In genomic region chr14:57534346-57534745, GRCm38 (mm10) we compare ENCODE assay signal across 9 mouse cellular contexts. TPM values are rescaled to one million over a fixed set of nuclear protein-coding genes. Genes with fewer than 3 reads are reported as not detected.
DNase-seq lines count a peak whose midpoint lies in the region; ATAC-seq and TF ChIP-seq lines count a peak whose summit lies in the region.
"Had no signal": no experiment of that assay in that cellular context is flagged by ENCODE, and none has a peak within 500 bp of the region (broad histone marks: within the 10 kb centered on the region; RNA-seq: fewer than 3 reads in every experiment).

No protein-coding gene starts in this region.

- peaks cover 39% of the 10 kb centered on the region for H3K4me1 ChIP-seq in forebrain, embryonic 12.5 days
- H3K4me1 ChIP-seq in forebrain, embryonic 13.5 days: peaks cover 44% of the 10 kb centered on the region
- H3K4me1 ChIP-seq in E14TG2a.4 (replicated peaks; ENCODE audit: low read depth, low read length): peaks cover 93% of the 10 kb centered on the region
- no peaks in the 10 kb centered on the region; the same call in 1 of the 2 replicates for H3K4me1 ChIP-seq in kidney, adult 2 months (ENCODE audit: control insufficient read depth, insufficient read depth, low read length)

- H3K36me3 ChIP-seq in forebrain, embryonic 12.5 days (replicated peaks): no peaks in the 10 kb centered on the region
- no peaks in the 10 kb centered on the region for H3K36me3 ChIP-seq in forebrain, embryonic 13.5 days (ENCODE audit: poor library complexity, severe bottlenecking)
- no peaks in the 10 kb centered on the region for H3K36me3 ChIP-seq in E14TG2a.4 (ENCODE audit: insufficient read depth, low read length)
- H3K36me3 ChIP-seq in kidney, adult 2 months (ENCODE audit: control insufficient read depth, insufficient read depth, low read length): no peaks in the 10 kb centered on the region

- no peak for TF ChIP-seq POLR2A in kidney, adult 2 months (IDR thresholded peaks at IDR 0.05; ENCODE audit: low read depth, low read length)

- intact Hi-C loops in heart, postnatal 10 days (cut with DNase I): loop anchor here (5.0 kb wide), 1 partner anchor 38 kb away; the partner anchor contains the start of gene Eef1akmt1

- no peak overlapping the region for H3K9ac ChIP-seq in forebrain, embryonic 12.5 days
- H3K9ac ChIP-seq in forebrain, embryonic 13.5 days: no peak overlapping the region

- no peak overlapping the region for H3K4me2 ChIP-seq in forebrain, embryonic 12.5 days
- H3K4me2 ChIP-seq in forebrain, embryonic 13.5 days: no peak overlapping the region

- no peak overlapping the region for H3K4me3 ChIP-seq in forebrain, embryonic 12.5 days (replicated peaks)
- H3K4me3 ChIP-seq in forebrain, embryonic 13.5 days: no peak overlapping the region
- H3K4me3 ChIP-seq in E14TG2a.4 (replicated peaks; ENCODE audit: low read length): peak overlapping the region; percentile 26
- no peak overlapping the region for H3K4me3 ChIP-seq in kidney, adult 2 months (ENCODE audit: insufficient read depth, low read depth, low read length)

- peak; percentile 39 for DNase-seq in heart, postnatal 10 days
- DNase-seq in lung, postnatal 25 days (ENCODE audit: low spot score): peak; percentile 43
- no peak for DNase-seq in kidney, adult 2 months
- DNase-seq in gastrocnemius, postnatal 25 days: no peak
- no peak for DNase-seq in testis, postnatal 10 days (ENCODE audit: low spot score)

- no peaks in the 10 kb centered on the region for H3K9me3 ChIP-seq in forebrain, embryonic 12.5 days
- H3K9me3 ChIP-seq in forebrain, embryonic 13.5 days (replicated peaks): no peaks in the 10 kb centered on the region
- no peaks in the 10 kb centered on the region for H3K9me3 ChIP-seq in E14TG2a.4 (ENCODE audit: low read length)

- H3K27me3 ChIP-seq in forebrain, embryonic 12.5 days: peaks cover 49% of the 10 kb centered on the region
- peaks cover 12% of the 10 kb centered on the region for H3K27me3 ChIP-seq in forebrain, embryonic 13.5 days
- peaks cover 41% of the 10 kb centered on the region for H3K27me3 ChIP-seq in E14TG2a.4 (ENCODE audit: insufficient read depth, low read length)
- H3K27me3 ChIP-seq in kidney, adult 2 months (replicated peaks; ENCODE audit: control insufficient read depth, insufficient read depth, low read length): no peaks in the 10 kb centered on the region

- 7% methylated on average over 5 of the region's 5 CpGs for WGBS in forebrain, embryonic 12.5 days
- whole genome bisulfite sequencing in forebrain, embryonic 13.5 days: 8% methylated on average over 5 of the region's 5 CpGs
- 58% methylated on average over 5 of the region's 5 CpGs for WGBS in kidney, adult 2 months

- 0 out of 2 replicates have a peak overlapping the region, but pooled peaks have one; percentile 25 for H3K27ac ChIP-seq in forebrain, embryonic 12.5 days
- H3K27ac ChIP-seq in forebrain, embryonic 13.5 days: no peak overlapping the region
- no peak overlapping the region for H3K27ac ChIP-seq in kidney, adult 2 months (ENCODE audit: insufficient read depth, low read depth, low read length)
- H3K27ac ChIP-seq: macrophage had no signal

- no peak for ATAC-seq in forebrain, embryonic 12.5 days (ENCODE audit: low FRiP score)
- ATAC-seq in forebrain, embryonic 13.5 days: no peak

- no peak for TF ChIP-seq CTCF in E14TG2a.4 (conservative IDR thresholded peaks at IDR 0.05; ENCODE audit: low read length)
- TF ChIP-seq CTCF in kidney, adult 2 months (conservative IDR thresholded peaks at IDR 0.05; ENCODE audit: insufficient read depth, insufficient read length, low read depth, low read length): no peak

RNA-seq across cellular contexts. Expression of gene Il17d, which starts 9.8 kb away (rescaled TPM):
- 2.1 and 2.7 TPM in 2 replicates for polyA plus RNA-seq in forebrain, embryonic 12.5 days (2016; fragmentation: Nextera tagmentation; extraction: Ambion mirVana)
- 1.7 and 2.7 TPM in 2 replicates for polyA plus RNA-seq in forebrain, embryonic 13.5 days (2015; fragmentation: Nextera tagmentation; extraction: Ambion mirVana)
- total RNA-seq in heart, postnatal 10 days (2021): 1 to 10 TPM; 8.4 to 8.8 TPM
- 1.5 and 3.0 TPM in 2 replicates for polyA plus RNA-seq in kidney, adult 2 months (2012; rRNA removed)
- 1 to 10 TPM; 1.6 to 2.6 TPM for total RNA-seq in gastrocnemius, postnatal 25 days (2021)
- polyA plus RNA-seq: macrophage had no signal

RNA-seq across cellular contexts. Expression of gene Eef1akmt1, which starts 37.1 kb away (rescaled TPM):
- polyA plus RNA-seq in forebrain, embryonic 12.5 days (2016; fragmentation: Nextera tagmentation; extraction: Ambion mirVana): 71.6 and 77.7 TPM in 2 replicates
- 98.6 and 104 TPM in 2 replicates for polyA plus RNA-seq in forebrain, embryonic 13.5 days (2015; fragmentation: Nextera tagmentation; extraction: Ambion mirVana)
- total RNA-seq in heart, postnatal 10 days (2021): 10 to 100 TPM; 32.4 to 32.6 TPM
- polyA plus RNA-seq in kidney, adult 2 months (2012; rRNA removed): 21.7 and 24.4 TPM in 2 replicates
- 10 to 100 TPM; 23.2 to 24.2 TPM for total RNA-seq in gastrocnemius, postnatal 25 days (2021)

Comparison
In these comparisons a context has a peak if more than half of its experiments do, and no peak if none do; other contexts are left out.
1. DNase-seq: peak in heart, postnatal 10 days (2 of 2) and lung, postnatal 25 days (single experiment); none in kidney, adult 2 months (single experiment), gastrocnemius, postnatal 25 days (single experiment) and testis, postnatal 10 days (single experiment).